Mouse (Mus musculus) testis, adult 2 months (tissue): Measurements from ENCODE around the gene Ptprcap.

ENCODE experiments used
- CTCF ChIP-seq: fragments of 200-500 bp; IDR thresholded peaks from 2 replicates; pipeline ENCODE4 v1.5.1; 2012; ENCODE audit warnings: low read depth, mild to moderate bottlenecking, inconsistent platforms, low read length, moderate library complexity; ENCODE audit not compliant: control insufficient read depth, insufficient read depth, insufficient replicate concordance
- POLR2A ChIP-seq: fragments of 200-500 bp; IDR thresholded peaks from 2 replicates; pipeline ENCODE4 v1.6.1; 2012; ENCODE audit warnings: low read depth, mild to moderate bottlenecking, inconsistent platforms, low read length, moderate library complexity; ENCODE audit not compliant: control insufficient read depth

DNA sequence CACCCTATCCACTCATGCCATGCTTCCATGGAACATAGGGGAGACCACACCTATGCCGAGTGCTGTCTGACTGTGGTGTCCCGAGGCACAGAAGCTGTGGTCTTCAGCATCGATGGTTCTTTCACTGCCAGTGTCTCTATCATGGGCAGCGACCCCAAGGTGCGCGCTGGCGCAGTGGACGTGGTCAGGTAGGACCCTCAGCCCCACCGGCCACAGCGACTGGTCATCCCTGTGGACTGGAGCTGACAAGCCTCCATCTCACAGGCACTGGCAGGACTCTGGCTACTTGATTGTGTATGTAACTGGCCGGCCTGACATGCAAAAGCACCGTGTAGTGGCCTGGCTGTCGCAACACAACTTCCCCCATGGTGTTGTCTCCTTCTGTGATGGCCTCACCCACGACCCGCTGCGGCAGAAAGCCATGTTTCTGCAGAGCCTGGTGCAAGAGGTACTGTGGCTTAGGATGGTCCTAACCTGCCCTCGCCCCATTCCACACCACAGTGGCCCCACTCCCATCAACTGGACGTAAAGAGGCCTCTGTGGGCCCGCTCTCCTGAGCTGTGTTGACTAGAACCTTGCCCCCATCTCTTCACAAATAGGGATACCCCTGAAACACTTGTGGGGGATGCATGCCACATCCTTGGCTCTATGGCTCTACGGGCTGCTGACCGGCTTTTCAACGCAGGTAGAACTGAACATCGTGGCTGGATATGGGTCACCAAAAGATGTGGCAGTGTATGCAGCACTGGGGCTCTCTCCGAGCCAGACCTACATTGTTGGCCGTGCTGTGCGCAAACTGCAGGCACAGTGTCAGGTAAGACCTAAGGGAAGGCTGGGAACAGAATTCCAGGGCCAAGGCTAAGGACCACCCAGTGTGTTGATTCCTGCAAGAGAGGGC is 41.1 kb upstream of the Ptprcap start:
- TF ChIP-seq CTCF (no peak), POLR2A (no peak)
